Mouse (Mus musculus): ENCODE results near the gene Olfr828. TPM values are rescaled to one million over a fixed set of nuclear protein-coding genes. Genes with fewer than 3 reads are reported as not detected.

The Olfr828 gene
- total RNA-seq (2022): not detected

DNA sequence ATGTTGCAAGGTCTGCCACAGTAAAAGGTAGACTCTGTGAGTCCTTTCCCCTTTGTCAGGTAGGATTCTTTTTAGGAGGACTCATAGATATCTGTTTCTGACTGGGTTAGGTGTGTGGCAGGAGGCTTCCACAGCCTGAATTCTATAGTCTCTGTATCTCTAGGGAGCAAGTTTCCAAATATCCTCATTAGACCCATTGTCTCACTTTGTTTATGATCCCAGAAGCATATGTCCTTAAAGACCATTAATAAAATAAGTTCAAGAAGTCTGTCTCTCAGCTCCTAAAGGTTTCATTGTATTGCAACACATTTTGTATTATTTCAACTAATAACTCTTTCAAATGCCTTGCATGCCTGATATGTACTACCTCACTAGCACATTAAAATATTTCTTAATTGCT lies at the start of gene Olfr828:
Gene Olfr828 (minus strand): TSS at position 101 of the 400 bp plus-strand sequence.
- no peak for DNase-seq

DNA sequence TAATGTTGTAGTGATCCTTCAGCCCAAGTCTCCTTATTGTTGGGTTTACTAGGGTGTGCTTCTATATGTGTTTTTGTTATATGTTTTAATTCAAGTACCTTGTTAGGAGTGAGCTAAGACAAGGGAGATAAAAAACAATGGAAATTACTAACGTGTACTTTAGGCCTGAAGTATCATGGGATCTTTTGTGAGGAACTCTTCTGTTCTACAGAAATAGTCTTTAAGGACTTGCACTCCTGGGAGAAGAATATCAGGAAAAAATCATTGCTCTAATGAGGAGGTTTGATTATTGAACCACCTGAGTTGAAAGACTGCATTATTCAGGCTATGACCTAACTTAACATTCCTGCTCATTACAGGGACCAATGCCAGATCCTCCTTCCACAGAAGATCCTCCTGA lies 35.3 kb upstream of the Olfr828 start, which contains the start of gene Olfr829:
Gene Olfr829 (plus strand): TSS at position 301 of the 400 bp plus-strand sequence.
- DNase-seq: no peak

DNA sequence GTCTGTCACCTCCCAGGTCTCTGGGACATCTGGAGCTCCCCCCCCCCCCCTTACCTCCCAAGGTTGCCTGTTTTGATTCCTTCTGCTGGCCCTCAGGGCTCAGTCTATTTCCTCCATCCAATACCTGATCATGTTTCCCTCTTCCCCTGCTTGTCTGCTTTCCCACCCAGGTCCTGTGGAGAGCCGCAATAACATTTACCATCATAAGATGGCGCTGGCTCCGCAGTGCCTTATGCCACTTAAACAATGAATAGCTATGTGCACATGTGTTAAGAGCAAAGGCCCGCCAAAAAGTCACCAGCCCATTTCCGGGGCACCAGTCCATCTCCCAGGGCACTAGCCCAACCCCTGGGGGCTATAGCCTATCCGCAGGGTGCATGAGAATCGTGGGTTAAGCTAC lies 34.0 kb downstream of the Olfr828 start:
- no peak for DNase-seq

DNA sequence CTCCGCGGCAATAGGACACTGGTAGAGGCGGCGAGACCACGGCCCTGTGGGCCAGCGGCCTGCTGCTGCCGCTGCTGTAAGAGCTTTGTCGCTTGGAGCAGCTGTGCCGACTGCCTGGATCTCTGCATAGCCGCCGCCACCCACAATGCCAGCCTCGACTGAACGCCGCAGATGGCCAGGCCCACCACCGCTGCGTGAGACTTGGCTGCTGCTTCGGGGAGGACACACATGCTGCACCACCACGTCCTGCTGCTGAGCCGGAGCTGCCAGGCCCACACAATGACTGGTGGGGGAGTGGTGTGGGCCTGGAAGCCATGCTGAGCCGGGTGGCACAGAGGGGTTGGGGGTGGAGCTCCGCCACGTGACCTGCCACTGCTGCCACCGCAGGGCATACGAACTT lies 39.9 kb downstream of the Olfr828 start:
- DNase-seq: no peak

DNA sequence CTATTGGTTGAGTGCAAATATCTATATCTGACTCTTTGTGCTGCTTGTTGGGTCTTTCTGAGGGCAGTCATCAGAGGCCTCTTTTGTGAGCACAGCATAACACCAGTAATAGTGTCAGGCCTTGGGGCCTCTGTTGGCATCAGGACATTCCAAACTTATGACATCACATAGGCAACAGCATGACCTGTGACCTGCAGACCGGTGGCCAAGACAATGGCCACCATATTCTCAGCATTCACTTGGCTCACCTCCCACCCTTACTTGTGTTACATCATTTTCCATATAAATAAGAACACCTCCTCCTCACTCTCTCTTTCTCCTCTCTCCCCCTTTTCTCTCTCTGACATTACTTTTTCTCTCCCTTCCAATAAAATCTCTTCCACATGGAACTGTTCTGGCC lies 40.3 kb downstream of the Olfr828 start:
- no peak for DNase-seq

Other genes with a start within 250 kb of the Olfr828 start
- gene Muc16, start 145.0 kb downstream of the Olfr828 start, total RNA-seq (2022): 1 to 10 TPM in 3 of 4 experiments, under 1 TPM in 1; 0.92 to 1.9 (median 1.5) TPM
- gene Olfr24, start 55.5 kb downstream of the Olfr828 start, total RNA-seq (2022): not detected
- gene Olfr829, start 35.4 kb upstream of the Olfr828 start, total RNA-seq (2022): not detected
- gene Olfr830, start 55.2 kb upstream of the Olfr828 start, total RNA-seq (2022): not detected
- gene Olfr832, start 117.6 kb upstream of the Olfr828 start, total RNA-seq (2022): not detected
- not detected for gene Olfr834, start 168.5 kb upstream of the Olfr828 start, total RNA-seq (2022)
- gene Olfr835, start 213.2 kb upstream of the Olfr828 start, total RNA-seq (2022): not detected